Mouse (Mus musculus): Measurements from ENCODE around the gene Wapl. TPM values are rescaled to one million over a fixed set of nuclear protein-coding genes. Genes with fewer than 3 reads are reported as not detected.

Gene Wapl
- polyA plus RNA-seq, 1 experiment: 231 TPM

DNA sequence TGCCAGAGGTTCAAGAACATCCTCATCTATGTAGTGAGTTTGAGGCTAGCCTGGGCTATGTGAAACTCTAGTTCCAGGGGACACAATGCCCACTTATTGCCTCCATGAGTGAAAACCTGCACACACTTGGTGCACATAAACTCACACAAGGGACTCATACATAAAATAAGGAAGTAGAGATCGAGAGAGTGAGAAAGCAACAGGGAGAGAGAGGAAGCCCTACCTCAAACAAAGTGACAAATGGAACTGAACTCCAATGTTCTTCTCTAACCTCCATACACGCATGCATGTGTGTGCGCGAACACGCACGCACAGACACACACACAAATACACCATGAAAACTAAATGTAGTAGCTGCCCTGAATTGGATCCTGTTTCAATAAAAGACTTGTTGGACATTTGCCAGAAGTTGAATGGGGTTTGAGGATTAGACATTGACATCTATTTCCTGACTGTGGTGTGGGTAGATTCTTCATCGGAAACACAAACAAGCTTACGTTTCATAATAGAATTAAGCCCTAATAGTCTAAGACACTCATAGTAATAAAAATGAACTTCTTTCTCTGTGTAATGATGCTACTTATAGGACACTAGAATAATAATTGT is 25.8 kb upstream of the Wapl start:
- Histone ChIP-seq H3K4me1 (ENCODE audit: control insufficient read depth, insufficient read depth, low read length) (peaks cover 4% of the 10 kb centered on the region), H3K9ac (ENCODE audit: low read depth, poor library complexity, severe bottlenecking) (no peak overlapping the region), H3K27ac (ENCODE audit: insufficient read depth, low read length) (no peak overlapping the region), H3K4me3 (ENCODE audit: low read depth, low read length) (no peak overlapping the region), H3K9me3 (replicated peaks; ENCODE audit: control insufficient read depth, insufficient read depth, low read length, poor library complexity, severe bottlenecking) (no peaks in the 10 kb centered on the region), H3K36me3 (ENCODE audit: control insufficient read depth, insufficient read depth, low read length, poor library complexity, severe bottlenecking) (no peaks in the 10 kb centered on the region), H3K27me3 (ENCODE audit: control insufficient read depth, insufficient read depth, low read length, poor library complexity, severe bottlenecking) (no peaks in the 10 kb centered on the region)
- TF ChIP-seq POLR2A (IDR thresholded peaks at IDR 0.05; ENCODE audit: insufficient read depth, low read length) (no peak), EP300 (IDR thresholded peaks at IDR 0.05; ENCODE audit: insufficient read depth, low read depth, low read length) (no peak), CTCF (IDR thresholded peaks at IDR 0.05; ENCODE audit: low read depth, low read length) (no peak)

DNA sequence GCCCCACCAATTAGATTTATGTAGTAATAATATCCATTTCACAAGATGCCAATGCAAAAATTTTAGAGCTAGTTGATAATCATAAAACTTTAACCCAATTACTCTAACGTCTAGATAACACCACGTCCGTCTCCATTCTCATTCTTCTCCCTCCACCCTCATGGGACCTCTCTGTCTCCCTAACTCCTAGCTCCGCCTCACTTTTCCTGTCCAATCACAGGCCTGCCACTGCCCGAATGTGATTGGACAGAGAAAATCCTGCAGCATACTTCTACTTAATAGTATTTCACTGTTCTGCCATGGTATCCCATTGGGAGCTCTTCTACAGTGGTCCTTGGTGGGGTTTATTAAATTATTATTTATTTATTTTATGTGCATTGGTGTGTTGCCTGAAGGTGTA is 16.6 kb upstream of the Wapl start:
- no peak for TF ChIP-seq EP300 (IDR thresholded peaks at IDR 0.05; ENCODE audit: insufficient read depth, low read depth, low read length)
- no peak for TF ChIP-seq CTCF (IDR thresholded peaks at IDR 0.05; ENCODE audit: low read depth, low read length)
- no peak for TF ChIP-seq POLR2A (IDR thresholded peaks at IDR 0.05; ENCODE audit: insufficient read depth, low read length)
- Histone ChIP-seq H3K9me3 (replicated peaks; ENCODE audit: control insufficient read depth, insufficient read depth, low read length, poor library complexity, severe bottlenecking) (peaks cover 10% of the 10 kb centered on the region), H3K27me3 (ENCODE audit: control insufficient read depth, insufficient read depth, low read length, poor library complexity, severe bottlenecking) (no peaks in the 10 kb centered on the region), H3K4me3 (ENCODE audit: low read depth, low read length) (no peak overlapping the region), H3K4me1 (ENCODE audit: control insufficient read depth, insufficient read depth, low read length) (peaks cover 3% of the 10 kb centered on the region), H3K27ac (ENCODE audit: insufficient read depth, low read length) (no peak overlapping the region), H3K9ac (ENCODE audit: low read depth, poor library complexity, severe bottlenecking) (no peak overlapping the region), H3K36me3 (ENCODE audit: control insufficient read depth, insufficient read depth, low read length, poor library complexity, severe bottlenecking) (no peaks in the 10 kb centered on the region)

DNA sequence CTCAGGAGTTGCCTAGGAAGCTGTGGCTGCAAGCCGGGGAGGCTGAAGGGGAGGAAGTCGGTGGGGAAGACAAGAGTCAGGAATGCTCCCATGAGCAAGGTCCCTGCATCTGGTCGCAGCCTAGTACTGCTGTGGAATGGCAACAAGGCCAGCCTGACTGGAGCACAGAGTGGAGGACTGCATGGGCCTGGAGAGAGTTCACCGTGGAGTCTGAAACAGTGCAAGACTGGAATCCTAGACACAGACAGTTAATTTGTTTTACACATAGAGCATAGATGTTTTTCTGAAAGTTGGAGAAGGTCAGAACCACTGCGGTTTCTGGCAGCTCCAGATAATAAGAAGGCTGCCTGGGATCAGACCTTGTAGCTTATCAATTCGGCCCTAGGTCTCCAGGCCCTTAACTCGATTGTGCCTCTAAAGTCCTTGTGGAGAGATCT is 13.4 kb upstream of the Wapl start:
- H3K27me3 ChIP-seq (ENCODE audit: control insufficient read depth, insufficient read depth, low read length, poor library complexity, severe bottlenecking): no peaks in the 10 kb centered on the region
- peaks cover 5% of the 10 kb centered on the region for H3K4me1 ChIP-seq (ENCODE audit: control insufficient read depth, insufficient read depth, low read length)
- H3K36me3 ChIP-seq (ENCODE audit: control insufficient read depth, insufficient read depth, low read length, poor library complexity, severe bottlenecking): no peaks in the 10 kb centered on the region
- H3K9ac ChIP-seq (ENCODE audit: low read depth, poor library complexity, severe bottlenecking): no peak overlapping the region
- TF ChIP-seq CTCF (IDR thresholded peaks at IDR 0.05; ENCODE audit: low read depth, low read length) (no peak), EP300 (IDR thresholded peaks at IDR 0.05; ENCODE audit: insufficient read depth, low read depth, low read length) (no peak), POLR2A (IDR thresholded peaks at IDR 0.05; ENCODE audit: insufficient read depth, low read length) (no peak)
- H3K27ac ChIP-seq (ENCODE audit: insufficient read depth, low read length): peak overlapping the region; percentile 89
- peaks cover 10% of the 10 kb centered on the region for H3K9me3 ChIP-seq (replicated peaks; ENCODE audit: control insufficient read depth, insufficient read depth, low read length, poor library complexity, severe bottlenecking)
- no peak overlapping the region for H3K4me3 ChIP-seq (ENCODE audit: low read depth, low read length)

DNA sequence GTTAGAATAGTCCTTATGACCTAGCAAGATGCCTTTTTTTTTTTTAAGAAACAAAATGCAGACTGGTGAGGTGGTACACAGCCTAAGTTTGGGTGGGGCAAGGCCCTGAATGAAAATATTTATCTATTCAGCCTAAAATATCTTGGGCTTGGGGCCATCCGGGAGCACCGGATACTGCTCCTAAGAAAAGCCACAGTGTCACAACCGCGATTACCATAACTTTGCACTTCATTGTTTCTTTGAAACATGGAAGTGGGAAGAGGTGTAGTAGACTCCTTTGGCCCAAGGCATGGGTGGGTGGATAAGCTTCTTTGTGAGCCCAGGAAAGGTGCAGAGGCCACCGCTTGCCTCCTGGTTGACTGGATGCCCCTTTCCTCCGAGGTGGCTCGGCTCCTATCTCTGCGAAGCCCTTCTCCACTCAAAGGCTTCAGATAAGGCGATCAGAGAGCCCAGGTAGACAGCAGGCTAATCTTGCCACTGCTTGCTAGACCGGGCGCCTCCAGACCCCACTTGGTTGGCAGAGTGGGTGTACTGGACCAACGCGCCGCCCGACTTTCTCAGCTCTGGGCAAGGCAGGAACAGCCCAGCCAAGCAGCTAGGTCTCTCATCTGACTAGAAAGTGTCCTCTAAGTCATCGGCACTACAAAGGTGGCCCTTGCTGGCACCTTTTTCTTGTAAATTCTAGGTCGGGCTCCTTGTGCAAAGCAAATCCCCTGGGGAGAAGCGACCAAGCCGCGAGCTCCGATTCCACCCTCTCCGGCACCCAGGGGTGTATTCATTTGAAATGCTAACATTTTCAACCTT is 12.7 kb upstream of the Wapl start:
- H3K9ac ChIP-seq (ENCODE audit: low read depth, poor library complexity, severe bottlenecking): peak overlapping the region; percentile 69
- peaks cover 10% of the 10 kb centered on the region for H3K9me3 ChIP-seq (replicated peaks; ENCODE audit: control insufficient read depth, insufficient read depth, low read length, poor library complexity, severe bottlenecking)
- H3K4me1 ChIP-seq (ENCODE audit: control insufficient read depth, insufficient read depth, low read length): peaks cover 5% of the 10 kb centered on the region
- H3K27ac ChIP-seq (ENCODE audit: insufficient read depth, low read length): peak overlapping the region; percentile 89
- no peaks in the 10 kb centered on the region for H3K27me3 ChIP-seq (ENCODE audit: control insufficient read depth, insufficient read depth, low read length, poor library complexity, severe bottlenecking)
- H3K36me3 ChIP-seq (ENCODE audit: control insufficient read depth, insufficient read depth, low read length, poor library complexity, severe bottlenecking): no peaks in the 10 kb centered on the region
- peak overlapping the region; percentile 63 for H3K4me3 ChIP-seq (ENCODE audit: low read depth, low read length)
- no peak for TF ChIP-seq CTCF (IDR thresholded peaks at IDR 0.05; ENCODE audit: low read depth, low read length)
- no peak for TF ChIP-seq POLR2A (IDR thresholded peaks at IDR 0.05; ENCODE audit: insufficient read depth, low read length)
- TF ChIP-seq EP300 (IDR thresholded peaks at IDR 0.05; ENCODE audit: insufficient read depth, low read depth, low read length): peak; percentile 96

DNA sequence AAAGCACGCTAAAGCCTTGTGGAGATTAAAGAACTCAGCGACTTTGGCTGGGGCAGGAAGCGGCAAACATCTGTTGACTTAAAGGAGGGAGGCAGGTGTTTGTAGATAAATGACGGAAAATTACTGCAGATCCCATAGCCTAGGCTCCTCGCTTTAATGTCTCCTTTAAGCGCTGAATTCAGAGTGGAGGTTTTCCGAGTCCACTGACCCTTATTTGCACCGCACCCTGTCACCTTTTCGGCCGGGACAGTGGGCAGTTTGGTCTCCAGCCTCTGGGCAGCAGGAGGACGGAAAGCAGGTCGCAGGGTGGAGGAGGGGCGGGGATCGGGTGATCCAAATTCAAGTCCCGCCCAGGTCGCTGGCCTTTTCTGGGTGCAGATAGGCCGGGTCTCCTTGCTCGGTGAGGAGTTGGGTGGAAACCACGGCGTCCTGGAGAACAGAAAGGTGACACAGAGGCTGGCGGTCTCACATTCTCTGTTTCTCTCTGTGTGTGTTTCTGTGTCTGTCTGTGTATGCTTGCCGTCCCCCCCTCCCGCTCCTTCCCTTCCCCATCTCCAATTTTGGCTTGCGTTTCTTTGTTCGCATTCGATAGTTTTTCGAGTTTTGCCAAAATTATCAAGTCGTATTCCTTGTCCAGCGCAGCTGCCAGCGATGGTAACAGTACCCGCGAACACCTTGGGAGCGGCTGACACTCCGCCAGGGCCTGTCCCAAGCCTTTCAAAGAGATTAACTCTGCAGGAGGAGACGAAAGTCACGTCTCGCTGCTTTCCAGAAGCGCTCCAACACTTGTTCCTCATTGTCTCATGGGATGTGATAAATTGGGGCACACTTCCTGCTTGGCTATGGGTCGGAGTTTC is 11.9 kb upstream of the Wapl start:
- peak overlapping the region; percentile 69 for H3K9ac ChIP-seq (ENCODE audit: low read depth, poor library complexity, severe bottlenecking)
- peaks cover 5% of the 10 kb centered on the region for H3K4me1 ChIP-seq (ENCODE audit: control insufficient read depth, insufficient read depth, low read length)
- TF ChIP-seq EP300 (IDR thresholded peaks at IDR 0.05; ENCODE audit: insufficient read depth, low read depth, low read length) (peak; percentile 84; the same call in 1 of the 2 replicates), CTCF (IDR thresholded peaks at IDR 0.05; ENCODE audit: low read depth, low read length) (no peak), POLR2A (IDR thresholded peaks at IDR 0.05; ENCODE audit: insufficient read depth, low read length) (peak; percentile 82)
- peak overlapping the region; percentile 89 for H3K27ac ChIP-seq (ENCODE audit: insufficient read depth, low read length)
- no peaks in the 10 kb centered on the region for H3K36me3 ChIP-seq (ENCODE audit: control insufficient read depth, insufficient read depth, low read length, poor library complexity, severe bottlenecking)
- peak overlapping the region; percentile 63 for H3K4me3 ChIP-seq (ENCODE audit: low read depth, low read length)
- peaks cover 10% of the 10 kb centered on the region for H3K9me3 ChIP-seq (replicated peaks; ENCODE audit: control insufficient read depth, insufficient read depth, low read length, poor library complexity, severe bottlenecking)
- H3K27me3 ChIP-seq (ENCODE audit: control insufficient read depth, insufficient read depth, low read length, poor library complexity, severe bottlenecking): no peaks in the 10 kb centered on the region
